Mouse (Mus musculus) embryonic stem cell, embryonic (primary cell): ENCODE measurements at regions not wholly inside any gene's neighbourhood (a gene's known extent, or its start where the extent isn't known, plus 50 kb on each side); places are given as distances from the start of the nearest gene placed in this dataset.

ENCODE experiments used
- CTCF ChIA-PET, 4 experiments: fragments of 300-600 bp in 2 of 4; fragments of 350-600 bp in 2 of 4; sonication (Branson Sonifier 250); formaldehyde crosslinking; loops; one replicate each; lab custom pipeline; 2022; ENCODE audit warnings: inconsistent platforms in 2 of 4; lab: Charles Lee
- POLR2A ChIA-PET, 4 experiments: fragments of 300-600 bp in 2 of 4; fragments of 350-600 bp in 2 of 4; sonication (Branson Sonifier 250); formaldehyde crosslinking; loops; one replicate each; lab custom pipeline; 2022; ENCODE audit warnings: antibody characterized with exemption in 4 of 4, inconsistent platforms in 1 of 4; lab: Charles Lee

DNA sequence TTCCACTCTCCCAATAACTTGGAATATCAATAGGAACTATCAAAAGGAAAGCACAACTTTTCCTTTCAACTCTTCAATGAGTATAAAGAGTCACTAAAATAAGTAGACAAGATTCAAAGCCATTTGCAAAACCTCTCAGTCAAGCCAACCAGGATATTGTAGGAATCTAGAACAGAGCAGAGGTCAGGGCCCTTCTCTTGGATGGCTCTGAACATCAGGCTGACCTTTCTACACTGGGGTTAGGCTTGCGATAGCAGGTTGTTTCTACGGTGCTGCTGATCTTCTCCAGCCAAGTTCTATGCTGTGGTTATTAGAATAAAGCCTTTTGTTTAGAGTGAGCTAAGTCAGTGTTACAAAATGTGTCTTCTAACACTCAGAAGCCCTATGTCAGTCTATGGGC, 658.6 kb downstream of the Ofcc1 start:
- CTCF ChIA-PET: interaction anchor here in 1 of 4 experiments (0.6 kb wide), 1 partner anchor 12 kb away, joined by 3 read pairs; no protein-coding TSS in a partner anchor
- POLR2A ChIA-PET: no interaction called here

- ChIA-PET POLR2A (no interaction called here), CTCF (interaction anchor here in 1 of 4 experiments (0.6 kb wide), 1 partner anchor 311 kb away, joined by 4 read pairs; no protein-coding TSS in a partner anchor)
Measured at GRCm38 (mm10) chr13:39691291-39692024, 669.8 kb downstream of the Ofcc1 start.

- POLR2A ChIA-PET: no interaction called here
- CTCF ChIA-PET: no interaction called here
Measured at GRCm38 (mm10) chr13:39664548-39664947, 696.7 kb downstream of the Ofcc1 start.

- POLR2A ChIA-PET: no interaction called here
- CTCF ChIA-PET: interaction anchor here in 1 of 4 experiments (0.6 kb wide), 1 partner anchor 795 kb away, joined by 3 read pairs; no protein-coding TSS in a partner anchor
Measured at GRCm38 (mm10) chr13:39649457-39649856, 688.8 kb upstream of the Slc35b3 start.

GRCm38 (mm10) chr13:39647367-39647766, 686.7 kb upstream of the Slc35b3 start:
- ChIA-PET POLR2A (interaction anchor here in 1 of 4 experiments (0.7 kb wide), 1 partner anchor 1596 kb away, joined by 3 read pairs; no protein-coding TSS in a partner anchor), CTCF (interaction anchor here (0.5 to 1.6 kb wide), 24 partner anchors 8 to 1173 kb away, joined by 3 to 7 read pairs (median 3); no protein-coding TSS in a partner anchor)

DNA sequence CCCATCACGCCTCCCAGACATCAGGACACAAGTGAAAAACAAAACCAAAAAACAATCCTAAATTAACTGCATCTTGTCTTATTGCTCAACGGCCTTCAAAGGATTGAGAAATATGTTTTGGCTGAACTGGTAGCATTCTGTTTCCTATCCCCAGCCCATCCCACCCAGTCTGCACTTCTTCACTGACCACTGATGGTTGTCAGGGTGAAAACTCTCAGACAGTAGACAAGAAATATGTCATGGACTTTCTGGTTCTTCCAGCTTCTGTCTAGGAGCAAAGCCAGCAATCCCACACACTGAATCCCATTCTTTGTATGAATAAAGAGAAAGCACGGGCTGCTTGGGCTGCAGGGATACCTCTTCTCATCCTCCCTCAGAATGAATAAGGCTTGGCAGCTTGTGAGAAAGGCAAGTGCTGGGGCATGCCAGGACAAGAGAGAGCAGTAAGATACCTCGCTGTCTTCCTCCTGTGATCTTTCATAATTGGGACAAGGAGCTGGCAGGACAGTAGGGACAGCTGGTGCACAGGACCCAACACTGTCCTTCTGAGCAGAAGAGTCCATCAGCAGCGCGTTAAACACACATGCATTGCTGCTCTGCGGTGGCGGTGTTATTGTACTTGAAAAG, 670.9 kb upstream of the Slc35b3 start:
- ChIA-PET POLR2A (no interaction called here), CTCF (no interaction called here)
